Mouse (Mus musculus) embryonic fibroblast, embryonic 13.5 days (primary cell): ENCODE measurements around the gene Adss. TPM values are rescaled to one million over a fixed set of nuclear protein-coding genes. Genes with fewer than 3 reads are reported as not detected.

Experiments
- H3K27ac ChIP-seq: 2 replicates; pipeline ENCODE4 v1.5.1; 2012; ENCODE audit warnings: low read length, control low read depth, inconsistent platforms; ENCODE audit not compliant: insufficient read depth
- H3K4me1 ChIP-seq: 2 replicates; pipeline ENCODE4 v1.6.1; 2011; ENCODE audit warnings: low read length; ENCODE audit not compliant: control insufficient read depth, insufficient read depth
- H3K4me3 ChIP-seq: 2 replicates; pipeline ENCODE4 v1.5.1; 2011; ENCODE audit warnings: mild to moderate bottlenecking, control low read depth, low read length; ENCODE audit not compliant: insufficient read depth
- CTCF ChIP-seq: IDR thresholded peaks from 2 replicates; pipeline ENCODE4 v1.5.1; 2011; ENCODE audit warnings: mild to moderate bottlenecking, control low read depth, low read length, moderate library complexity, borderline replicate concordance; ENCODE audit not compliant: insufficient read depth
- POLR2A ChIP-seq: IDR thresholded peaks from 2 replicates; pipeline ENCODE4 v1.6.1; 2011; ENCODE audit warnings: low read depth, mild to moderate bottlenecking, control low read depth, low read length, moderate library complexity
- polyA plus RNA-seq: library from polyadenylated mRNA; stranded (reverse); fragments of >200 nt; gene quantifications from 2 replicates; pipeline ENCODE4 v1.2.4, GENCODE M21; 2011; ENCODE audit warnings: low read depth; ENCODE audit not compliant: missing spikeins, insufficient read length

Adss gene
- polyA plus RNA-seq, 1 experiment = 99.9 TPM

DNA sequence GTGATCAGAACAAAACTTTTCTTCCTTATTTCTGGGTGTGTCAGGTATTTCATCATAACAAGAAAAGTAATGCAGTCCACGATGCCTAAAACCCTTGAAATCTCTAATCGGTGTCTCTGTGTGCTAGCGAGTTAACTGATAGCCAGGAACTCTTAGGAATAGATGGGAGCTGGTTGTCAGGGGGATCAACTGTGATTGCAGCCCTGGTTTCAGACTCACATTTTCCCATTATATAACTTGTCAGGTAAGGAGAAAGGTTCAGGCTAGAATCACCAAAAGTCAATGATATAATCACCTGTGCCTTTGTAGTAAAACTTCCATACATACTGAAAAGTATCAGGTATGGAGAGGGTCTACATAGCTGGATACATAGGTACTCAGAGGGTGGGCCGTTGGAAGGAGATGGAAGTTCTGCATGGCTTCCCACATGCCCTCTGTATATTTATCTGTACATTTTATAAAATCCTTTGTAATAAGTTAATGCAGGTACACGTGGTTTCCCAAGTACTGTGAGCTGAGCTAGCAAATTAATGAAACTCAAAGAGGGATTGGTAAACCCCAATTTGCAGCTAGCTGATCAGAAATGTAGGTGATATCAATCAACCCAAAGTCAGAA is 81.8 kb downstream of the Adss start:
- Histone ChIP-seq H3K27ac (no peak overlapping the region), H3K4me3 (no peak overlapping the region), H3K4me1 (peaks cover 8% of the 10 kb centered on the region)
- TF ChIP-seq CTCF = no peak
- no peak for TF ChIP-seq POLR2A

DNA sequence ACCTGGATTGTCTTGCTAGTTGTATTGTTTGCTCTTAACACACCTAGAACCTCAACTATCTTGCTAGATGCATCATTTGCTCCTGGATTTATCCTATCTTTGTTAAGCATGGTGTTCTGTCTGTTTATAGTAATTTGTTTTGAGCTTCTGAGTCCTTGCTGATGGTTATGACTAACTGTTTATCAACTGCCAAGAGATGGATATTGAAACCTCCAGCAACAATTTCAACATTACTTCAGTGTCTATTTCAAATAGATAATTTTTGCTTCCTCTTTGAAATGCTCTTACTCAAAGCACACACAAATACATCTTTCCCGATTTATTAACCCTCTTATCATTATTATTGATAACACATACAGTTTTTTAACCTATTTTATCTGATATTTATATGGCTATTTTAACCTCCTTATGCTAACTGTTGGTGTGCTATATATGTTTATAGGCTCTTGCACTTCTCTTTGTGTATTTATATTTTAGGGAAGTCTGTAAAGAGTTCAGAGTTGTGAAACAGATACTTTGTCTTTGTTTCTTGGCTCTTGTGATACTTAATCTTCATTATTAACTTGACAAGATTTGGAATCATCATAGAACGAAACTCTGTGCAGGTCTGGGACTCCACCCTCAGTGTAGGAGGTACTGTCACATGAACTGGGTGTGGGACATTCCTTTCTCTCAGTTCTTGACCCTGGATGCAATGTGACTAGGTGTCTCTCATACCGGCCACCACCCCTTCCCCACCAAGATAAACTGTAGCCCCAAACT is 82.5 kb downstream of the Adss start:
- TF ChIP-seq CTCF (no peak), POLR2A (no peak)
- Histone ChIP-seq H3K4me3 (no peak overlapping the region), H3K27ac (no peak overlapping the region), H3K4me1 (peaks cover 3% of the 10 kb centered on the region)

Other genes starting within 250 kb of the Adss start
- not detected in 2 replicates for gene 1700016C15Rik, start 66.7 kb downstream of the Adss start, polyA plus RNA-seq
- 0.33 and 0.60 TPM in 2 replicates for gene Catspere2, start 186.9 kb upstream of the Adss start, polyA plus RNA-seq